Comparison of ENCODE assay signal across 8 mouse cellular contexts in genomic region chr8:110847645-110848495, GRCm38 (mm10). TPM values are rescaled to one million over a fixed set of nuclear protein-coding genes. Genes with fewer than 3 reads are reported as not detected.
A peak's percentile ranks its signal among the peaks of the same experiment; 100 is the strongest.
DNase-seq lines count a peak whose midpoint lies in the region; ATAC-seq and TF ChIP-seq lines count a peak whose summit lies in the region.

No protein-coding gene starts in this region.

- no peaks in the 10 kb centered on the region for H3K9me3 ChIP-seq in erythroblast, embryonic 14.5 days (ENCODE audit: control insufficient read depth, low read length)
- H3K9me3 ChIP-seq in CH12.LX (replicated peaks; ENCODE audit: low read length), result no peaks in the 10 kb centered on the region
- no peaks in the 10 kb centered on the region for H3K9me3 ChIP-seq in heart, postnatal 0 days (replicated peaks; ENCODE audit: control insufficient read depth, low read length)
- no peaks in the 10 kb centered on the region for H3K9me3 ChIP-seq in lung, postnatal 0 days (ENCODE audit: low read length)

- intact Hi-C loops in left cerebral cortex, postnatal 14 days (cut with DNase I), result no loop called here

- dilution Hi-C loops in CH12.LX (cut with MboI; ENCODE audit: extremely low pct_ligation_motif_present, extremely low pct_unique_long_range_greater_than_20kb, low sequenced_read_pairs), result no loop called here

- peaks cover 62% of the 10 kb centered on the region for H3K79me2 ChIP-seq in CH12.LX (replicated peaks; ENCODE audit: control insufficient read depth, extremely low read depth, insufficient read depth, poor library complexity, severe bottlenecking)

- no peak for TF ChIP-seq EP300 in CH12.LX (IDR thresholded peaks at IDR 0.05; ENCODE audit: low read length)
- TF ChIP-seq EP300 in heart, postnatal 0 days (IDR thresholded peaks at IDR 0.05; ENCODE audit: low read depth), result no peak
- TF ChIP-seq EP300 in lung, postnatal 0 days (IDR thresholded peaks at IDR 0.05), result peak; percentile 62

- H3K4me1 ChIP-seq in erythroblast, embryonic 14.5 days (ENCODE audit: control insufficient read depth), result peaks cover 43% of the 10 kb centered on the region
- H3K4me1 ChIP-seq in CH12.LX (ENCODE audit: control insufficient read depth in 1 of 2, insufficient read depth in 2 of 2), result peaks cover 3 to 38% of the 10 kb centered on the region in 2 experiments
- H3K4me1 ChIP-seq in heart, postnatal 0 days (ENCODE audit: control insufficient read depth, insufficient read depth), result peaks cover 18% of the 10 kb centered on the region
- H3K4me1 ChIP-seq in lung, postnatal 0 days (ENCODE audit: insufficient read depth, low read depth, low read length), result no peaks in the 10 kb centered on the region; the same call in 1 of the 2 replicates

- in situ Hi-C loops in CH12.LX (cut with MboI; ENCODE audit: low pct_ligation_motif_present, low pct_unique_long_range_greater_than_20kb, low sequenced_read_pairs), result loop anchor here (10.0 to 25.0 kb wide), 3 partner anchors 93 to 439 kb away; no protein-coding TSS in a partner anchor

- H3K36me3 ChIP-seq in erythroblast, embryonic 14.5 days (ENCODE audit: control insufficient read depth), result peaks cover 65% of the 10 kb centered on the region
- H3K36me3 ChIP-seq in CH12.LX (replicated peaks in 1 of 2; ENCODE audit: control insufficient read depth in 1 of 2, insufficient read depth in 1 of 2, low read length in 1 of 2), result peaks cover 44 to 57% of the 10 kb centered on the region in 2 experiments
- H3K36me3 ChIP-seq in heart, postnatal 0 days (replicated peaks; ENCODE audit: control insufficient read depth, insufficient read depth, low read length), result peaks cover 51% of the 10 kb centered on the region
- H3K36me3 ChIP-seq in lung, postnatal 0 days (ENCODE audit: insufficient read depth, low read length), result peaks cover 32% of the 10 kb centered on the region; the same call in 1 of the 2 replicates

- H3K4me3 ChIP-seq in erythroblast, embryonic 14.5 days (replicated peaks), result peak overlapping the region; percentile 100
- H3K4me3 ChIP-seq in CH12.LX (replicated peaks in 1 of 3; ENCODE audit: low read depth in 2 of 3, low read length in 2 of 3, poor library complexity in 1 of 3), result peak overlapping the region; percentile 79 to 99 (median 94)
- H3K4me3 ChIP-seq in heart, postnatal 0 days (ENCODE audit: low read depth, low read length), result peak overlapping the region; percentile 65
- H3K4me3 ChIP-seq in lung, postnatal 0 days (ENCODE audit: low read depth, low read length), result peak overlapping the region; percentile 79

- H3K9ac ChIP-seq in CH12.LX (ENCODE audit: insufficient read depth, low read depth), result peak overlapping the region; percentile 70
- H3K9ac ChIP-seq in heart, postnatal 0 days (replicated peaks; ENCODE audit: low read depth, low read length), result peak overlapping the region; percentile 69
- 0 out of 2 replicates have a peak overlapping the region, but pooled peaks have one; percentile 85 for H3K9ac ChIP-seq in lung, postnatal 0 days (replicated peaks; ENCODE audit: low read depth)

- no peak for TF ChIP-seq POLR2A in CH12.LX (IDR thresholded peaks at IDR 0.05; ENCODE audit: low read depth, low read length)

- 31% methylated on average over 14 of the region's 14 CpGs for WGBS in heart, postnatal 0 days
- 38% methylated on average over 14 of the region's 14 CpGs for WGBS in lung, postnatal 0 days

- no peak overlapping the region for H3K27ac ChIP-seq in CH12.LX (ENCODE audit: insufficient read depth, low read depth)
- peak overlapping the region; percentile 85 for H3K27ac ChIP-seq in heart, postnatal 0 days (ENCODE audit: low read depth)
- peak overlapping the region; percentile 87; the same call in 1 of the 2 replicates for H3K27ac ChIP-seq in lung, postnatal 0 days (ENCODE audit: low read length)

- TF ChIP-seq CTCF in CH12.LX (conservative IDR thresholded peaks at IDR 0.05 in 1 of 2, IDR thresholded peaks at IDR 0.05 in 1 of 2; ENCODE audit: low read depth in 2 of 2, low read length in 2 of 2), result no peak
- TF ChIP-seq CTCF in heart, postnatal 0 days (IDR thresholded peaks at IDR 0.05; ENCODE audit: low read depth), result no peak
- TF ChIP-seq CTCF in lung, postnatal 0 days (IDR thresholded peaks at IDR 0.05), result no peak

- no peak for ATAC-seq in erythroblast, adult 5-6 weeks (replicated peaks; ENCODE audit: low FRiP score, poor library complexity, severe bottlenecking)
- ATAC-seq in heart, postnatal 0 days (ENCODE audit: insufficient read depth, low read depth), result no peak
- peak; percentile 74 for ATAC-seq in lung, postnatal 0 days

- no peaks in the 10 kb centered on the region for H3K27me3 ChIP-seq in erythroblast, embryonic 14.5 days (ENCODE audit: control insufficient read depth)
- no peaks in the 10 kb centered on the region for H3K27me3 ChIP-seq in CH12.LX (replicated peaks)
- H3K27me3 ChIP-seq in heart, postnatal 0 days (ENCODE audit: control insufficient read depth, insufficient read depth, low read length), result no peaks in the 10 kb centered on the region
- H3K27me3 ChIP-seq in lung, postnatal 0 days (replicated peaks; ENCODE audit: insufficient read depth, low read length), result no peaks in the 10 kb centered on the region

- no peak for TF ChIP-seq RAD21 in CH12.LX (IDR thresholded peaks at IDR 0.05; ENCODE audit: low read depth, low read length)

- peak overlapping the region; percentile 96 for H3K4me2 ChIP-seq in CH12.LX (ENCODE audit: insufficient read depth, low read depth, poor library complexity, severe bottlenecking)
- H3K4me2 ChIP-seq in heart, postnatal 0 days (ENCODE audit: low read depth, low read length), result peak overlapping the region; percentile 83
- H3K4me2 ChIP-seq in lung, postnatal 0 days (replicated peaks; ENCODE audit: low read depth, low read length), result peak overlapping the region; percentile 60

- DNase-seq in CH12.LX (ENCODE audit: extremely low read depth), result no peak
- no peak for DNase-seq in heart, postnatal 0 days (ENCODE audit: low spot score)
- DNase-seq in lung, postnatal 0 days (ENCODE audit: low spot score), result peak; percentile 78
- no peak for DNase-seq in adrenal gland, adult 8-10 months
- DNase-seq in left cerebral cortex, postnatal 14 days (ENCODE audit: low spot score in 2 of 2), result no peak
- no peak for DNase-seq in ovary, postnatal 36 days (ENCODE audit: low spot score)

TF ChIP-seq in CH12.LX, 34 proteins besides CTCF, POLR2A, EP300 and RAD21 (continues in another document):
- no peak for TF ChIP-seq MAZ (IDR thresholded peaks at IDR 0.05; ENCODE audit: low read depth, low read length)

RNA-seq across cellular contexts. Expression of gene Sf3b3, which starts 1.3 kb away (rescaled TPM):
- 0.49 and 0.52 TPM in 2 replicates for polyA plus RNA-seq in erythroblast, embryonic 14.5 days (2012)
- total RNA-seq in erythroblast, adult 5-6 weeks (2015; ENCODE audit: low replicate concordance), result 28.8 and 50.5 TPM in 2 replicates
- 41.1 and 52.9 TPM in 2 replicates for total RNA-seq in erythroblast, adult 5-6 weeks (2017; ENCODE audit: low replicate concordance)
- total RNA-seq in CH12.LX (2012; rRNA removed) (136 and 163 TPM in 2 replicates), CH12.LX (2014; rRNA removed) (137 and 139 TPM in 2 replicates)
- 206 and 213 TPM in 2 replicates for polyA plus RNA-seq in CH12.LX (2012; ENCODE audit: insufficient read length, low read depth)
- total RNA-seq in heart, postnatal 0 days (2014; rRNA removed; ENCODE audit: low replicate concordance), result 47.3 and 68.3 TPM in 2 replicates
- polyA plus RNA-seq in heart, postnatal 0 days (2015; fragmentation: Nextera tagmentation; extraction: Ambion mirVana), result 32.5 and 32.9 TPM in 2 replicates
- 41.1 and 45.3 TPM in 2 replicates for polyA plus RNA-seq in lung, postnatal 0 days (2015; fragmentation: Nextera tagmentation; extraction: Ambion mirVana)
- 10 to 100 TPM; 68.4 to 87.8 (median 77.1) TPM for total RNA-seq in adrenal gland, adult 8-10 months (2022)
- total RNA-seq in left cerebral cortex, postnatal 14 days (2021), result 10 to 100 TPM; 53.9 to 54.6 TPM

RNA-seq across cellular contexts. Expression of gene Cog4, which starts 1.5 kb away (rescaled TPM):
- 0.56 and 0.67 TPM in 2 replicates for polyA plus RNA-seq in erythroblast, embryonic 14.5 days (2012)
- 3.6 and 8.1 TPM in 2 replicates for total RNA-seq in erythroblast, adult 5-6 weeks (2015; ENCODE audit: low replicate concordance)
- total RNA-seq in erythroblast, adult 5-6 weeks (2017; ENCODE audit: low replicate concordance), result 25.8 and 42.4 TPM in 2 replicates
- total RNA-seq in CH12.LX (2012; rRNA removed) (35.2 and 36.4 TPM in 2 replicates), CH12.LX (2014; rRNA removed) (24.4 and 27.5 TPM in 2 replicates)
- polyA plus RNA-seq in CH12.LX (2012; ENCODE audit: insufficient read length, low read depth), result 24.9 and 27.5 TPM in 2 replicates
- 47.2 and 66.3 TPM in 2 replicates for total RNA-seq in heart, postnatal 0 days (2014; rRNA removed; ENCODE audit: low replicate concordance)
- polyA plus RNA-seq in heart, postnatal 0 days (2015; fragmentation: Nextera tagmentation; extraction: Ambion mirVana), result 54.2 and 55.8 TPM in 2 replicates
- polyA plus RNA-seq in lung, postnatal 0 days (2015; fragmentation: Nextera tagmentation; extraction: Ambion mirVana), result 43.3 and 46.4 TPM in 2 replicates
- total RNA-seq in adrenal gland, adult 8-10 months (2022), result 100 to 1,000 TPM in 1 of 4 experiments, 10 to 100 TPM in 3; 76.3 to 100 (median 88.2) TPM
- 10 to 100 TPM; 54.8 to 56.2 TPM for total RNA-seq in left cerebral cortex, postnatal 14 days (2021)

RNA-seq across cellular contexts. Expression of gene Il34, which starts 42.1 kb away (rescaled TPM):
- not detected in 2 replicates for polyA plus RNA-seq in erythroblast, embryonic 14.5 days (2012)
- total RNA-seq in erythroblast, adult 5-6 weeks (2015; ENCODE audit: low replicate concordance), result not detected in 2 replicates
- total RNA-seq in erythroblast, adult 5-6 weeks (2017; ENCODE audit: low replicate concordance), result 0.43 TPM in 1 of 2 replicates, not detected in the other
- total RNA-seq in CH12.LX (2012; rRNA removed) (0.21 TPM in 1 of 2 replicates, not detected in the other), CH12.LX (2014; rRNA removed) (not detected in 2 replicates)
- not detected in 2 replicates for polyA plus RNA-seq in CH12.LX (2012; ENCODE audit: insufficient read length, low read depth)
- 3.2 and 3.9 TPM in 2 replicates for total RNA-seq in heart, postnatal 0 days (2014; rRNA removed; ENCODE audit: low replicate concordance)
- 1.1 and 1.4 TPM in 2 replicates for polyA plus RNA-seq in heart, postnatal 0 days (2015; fragmentation: Nextera tagmentation; extraction: Ambion mirVana)
- polyA plus RNA-seq in lung, postnatal 0 days (2015; fragmentation: Nextera tagmentation; extraction: Ambion mirVana), result 23.3 and 29.6 TPM in 2 replicates
- total RNA-seq in adrenal gland, adult 8-10 months (2022), result 100 to 1,000 TPM in 1 of 4 experiments, 10 to 100 TPM in 3; 51.6 to 101 (median 76.5) TPM
- 100 to 1,000 TPM in 1 of 2 experiments, 10 to 100 TPM in 1; 98.4 to 107 TPM for total RNA-seq in left cerebral cortex, postnatal 14 days (2021)

RNA-seq across cellular contexts. Expression of gene Fuk, which starts 54.4 kb away (rescaled TPM):
- 0.31 and 0.47 TPM in 2 replicates for polyA plus RNA-seq in erythroblast, embryonic 14.5 days (2012)
- 0.58 and 3.3 TPM in 2 replicates for total RNA-seq in erythroblast, adult 5-6 weeks (2015; ENCODE audit: low replicate concordance)
- 0.68 and 0.98 TPM in 2 replicates for total RNA-seq in erythroblast, adult 5-6 weeks (2017; ENCODE audit: low replicate concordance)
- total RNA-seq in CH12.LX (2012; rRNA removed), result 14.3 and 14.4 TPM in 2 replicates
- total RNA-seq in CH12.LX (2014; rRNA removed), result 6.6 and 6.8 TPM in 2 replicates
- 6.4 and 7.0 TPM in 2 replicates for polyA plus RNA-seq in CH12.LX (2012; ENCODE audit: insufficient read length, low read depth)
- total RNA-seq in heart, postnatal 0 days (2014; rRNA removed; ENCODE audit: low replicate concordance), result 10.8 and 14.8 TPM in 2 replicates
- 3.6 and 3.7 TPM in 2 replicates for polyA plus RNA-seq in heart, postnatal 0 days (2015; fragmentation: Nextera tagmentation; extraction: Ambion mirVana)
- 6.2 and 6.7 TPM in 2 replicates for polyA plus RNA-seq in lung, postnatal 0 days (2015; fragmentation: Nextera tagmentation; extraction: Ambion mirVana)
- 10 to 100 TPM; 11.1 to 19.0 (median 15.8) TPM for total RNA-seq in adrenal gland, adult 8-10 months (2022)
- total RNA-seq in left cerebral cortex, postnatal 14 days (2021), result 10 to 100 TPM; 15.6 to 16.9 TPM

Comparison
In these comparisons a context has a peak if more than half of its experiments do, and no peak if none do; other contexts are left out.
1. RNA of gene Il34, which starts 42.1 kb away (total RNA-seq): 98.4 to 107 TPM in left cerebral cortex, postnatal 14 days and 51.6 to 101 TPM in adrenal gland, adult 8-10 months; 3.2 to 3.9 TPM in heart, postnatal 0 days, 0.43 TPM in erythroblast, adult 5-6 weeks and 0.21 TPM in CH12.LX; every median in the first group is over 10 times any median in the second.
2. Peak in every context shown above with its lines, with median percentiles within 50 percentile points of each other: H3K4me3 ChIP-seq, H3K4me2 ChIP-seq and H3K9ac ChIP-seq.